Mouse (Mus musculus) MEL-GATA-1-ER (cell line): ENCODE data around the gene Gna13.

Experiments used
- DNase-seq: peaks from one replicate; pipeline ENCODE4 v3.0.0-alpha.2; 2012; ENCODE audit warnings: low read depth; ENCODE audit errors: extremely low read depth

Gna13 gene

DNA sequence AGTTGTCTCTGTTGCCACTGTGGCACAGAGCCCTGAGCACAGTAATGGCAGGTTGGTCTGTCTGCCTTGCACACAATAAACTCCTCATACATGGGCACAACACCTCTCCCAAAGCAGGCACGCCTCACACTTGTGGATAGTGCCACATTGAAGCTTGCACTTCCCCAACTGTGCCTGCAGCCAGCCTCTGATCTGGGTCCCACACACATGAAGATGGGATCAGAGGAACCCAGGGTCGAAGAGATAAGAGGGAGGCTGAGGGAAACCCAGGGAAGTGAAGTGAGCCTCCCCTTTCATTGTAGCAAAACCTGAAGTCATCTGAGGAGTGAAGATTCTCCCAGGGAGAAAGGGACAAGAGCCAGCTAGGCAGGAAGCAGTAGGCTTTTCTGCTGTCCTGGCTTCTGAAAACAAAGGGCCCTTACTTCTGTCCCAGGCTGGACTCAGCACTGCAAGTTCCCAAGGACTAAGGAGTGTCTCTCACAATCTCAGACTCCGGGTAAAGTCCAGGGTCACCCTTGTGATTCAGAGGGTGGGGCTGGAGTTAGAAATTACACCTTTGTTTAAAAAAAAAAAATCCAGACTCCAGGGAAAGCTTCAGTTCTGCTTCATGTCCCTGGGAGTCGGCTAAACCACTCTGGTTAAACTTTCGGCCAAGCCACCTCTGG lies 12.8 kb upstream of the Gna13 start:
- peak; percentile 62 for DNase-seq

DNA sequence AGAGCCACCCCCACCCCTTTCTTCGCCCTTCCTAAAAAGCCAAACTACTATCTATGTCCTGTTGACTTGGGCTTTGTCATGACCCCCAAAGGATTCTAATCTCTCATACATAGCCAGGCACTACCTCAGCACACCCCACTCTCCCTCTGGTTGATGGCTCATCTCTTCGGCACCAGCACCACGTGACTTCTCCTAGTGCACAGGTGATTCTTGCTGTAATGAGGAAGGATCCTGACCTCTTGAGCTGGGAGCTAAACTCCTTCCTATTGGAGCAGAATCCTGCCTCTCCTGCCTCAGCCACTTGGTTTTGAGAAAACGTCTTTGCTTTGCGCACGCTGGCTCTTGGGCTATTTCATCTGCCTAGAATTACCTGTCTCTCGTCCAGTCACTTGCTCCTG lies 12.3 kb upstream of the Gna13 start:
- no peak for DNase-seq

DNA sequence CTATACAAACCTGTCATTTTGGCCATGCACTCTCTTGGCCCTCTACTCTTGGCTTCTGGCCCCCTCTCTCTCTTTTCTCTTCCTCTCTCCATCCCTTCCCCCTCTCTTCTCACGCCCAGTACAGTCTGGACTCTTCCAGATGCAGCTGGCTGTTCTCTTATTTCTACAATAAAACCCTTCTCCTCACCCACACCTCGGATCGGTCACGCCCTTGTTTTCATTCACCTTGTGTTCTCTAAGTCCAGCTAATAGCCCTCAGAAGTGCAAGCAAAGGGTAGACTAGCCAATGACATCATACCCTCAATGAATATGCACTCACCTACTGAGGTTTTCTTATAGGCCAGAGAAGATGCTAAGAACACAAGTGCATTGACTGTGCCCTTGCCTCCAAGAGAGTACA lies 11.1 kb upstream of the Gna13 start:
- no peak for DNase-seq

DNA sequence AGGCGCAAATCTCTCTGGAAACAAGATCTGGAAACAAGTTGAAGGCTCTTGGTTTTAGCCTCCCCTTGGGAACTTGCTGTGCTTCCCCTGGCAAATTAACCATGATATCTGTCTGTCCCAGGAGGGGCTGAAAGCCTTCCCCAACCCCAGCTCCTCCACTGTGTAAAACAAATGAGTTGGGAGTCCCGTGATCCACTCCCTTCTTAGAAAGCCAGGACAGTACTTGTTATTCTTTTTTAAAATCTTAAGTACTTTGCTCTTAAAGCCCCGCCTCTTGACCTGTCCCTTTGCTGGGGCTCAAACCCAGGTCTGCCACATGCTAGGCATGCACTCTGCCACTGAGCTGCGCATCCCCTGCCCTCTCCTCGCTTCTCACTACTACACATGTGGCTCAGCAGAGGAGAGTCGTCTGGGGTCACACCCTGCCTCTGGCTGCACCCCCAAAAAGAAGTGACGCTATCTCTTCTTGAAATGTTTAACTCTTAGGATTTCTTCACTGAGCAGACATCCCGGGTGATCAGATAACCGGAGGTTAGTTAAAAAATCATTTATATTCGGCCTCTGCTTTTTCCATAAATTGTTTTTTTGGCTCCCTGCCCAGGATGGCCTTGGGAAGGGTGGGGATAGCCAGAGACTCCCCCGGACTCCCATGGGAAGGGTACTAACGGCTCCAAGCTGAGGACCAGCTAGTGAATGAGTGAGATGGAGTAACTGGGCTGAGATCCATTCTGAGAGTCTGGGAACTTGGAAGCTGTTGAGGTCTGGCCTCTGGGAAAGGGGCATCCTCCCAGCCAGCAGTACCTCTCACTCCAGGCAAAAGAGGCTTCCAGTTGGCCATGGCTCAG lies 9.0 kb upstream of the Gna13 start:
- DNase-seq, result no peak

DNA sequence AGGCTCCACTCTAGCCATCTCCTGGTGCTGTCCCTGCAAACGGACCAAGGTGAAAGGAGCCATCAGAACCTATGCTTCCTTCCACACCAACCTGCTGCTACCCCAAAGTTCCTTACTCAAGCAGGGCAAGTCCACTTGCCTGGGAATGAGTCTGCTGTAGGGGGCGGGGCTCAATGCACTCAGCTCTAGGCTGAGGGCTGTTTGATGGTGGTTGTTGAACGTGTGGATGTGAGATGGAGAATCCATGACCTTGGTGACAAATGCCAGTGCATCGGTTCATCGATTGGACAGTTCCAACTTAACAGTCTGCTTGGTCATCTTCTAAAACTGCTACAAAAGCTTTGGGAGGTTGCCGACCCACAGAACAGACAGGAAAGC lies 8.4 kb upstream of the Gna13 start:
- no peak for DNase-seq

DNA sequence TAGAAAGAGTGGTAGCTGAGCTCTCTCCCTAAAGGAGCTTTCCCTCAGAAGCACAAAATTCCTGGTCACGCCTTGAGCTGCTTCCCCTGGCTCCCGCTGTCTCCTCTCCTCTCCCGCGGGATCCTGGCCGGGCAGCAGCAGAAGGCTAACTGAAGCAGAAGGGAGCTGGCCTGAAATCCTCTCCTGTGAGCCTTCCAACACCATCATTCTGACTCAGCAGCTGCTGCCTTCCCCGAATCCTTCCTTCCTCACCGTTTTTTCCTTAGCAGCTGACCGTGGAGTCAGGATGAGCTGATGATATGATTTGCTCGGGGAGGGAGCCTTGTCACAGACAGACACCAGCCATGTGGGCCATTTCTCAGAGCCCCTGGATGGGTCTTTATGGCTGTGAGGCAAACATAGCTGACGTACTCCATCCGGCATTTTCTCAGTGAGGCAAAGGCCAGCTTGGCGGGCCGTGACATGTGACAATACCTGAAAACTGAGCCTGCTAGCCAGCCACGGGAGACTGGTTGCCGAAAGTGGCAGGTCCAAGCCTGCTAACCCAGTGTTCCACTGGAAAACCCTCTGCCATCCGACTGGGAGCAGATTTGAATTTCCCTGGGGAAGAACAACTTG lies 6.8 kb upstream of the Gna13 start:
- no peak for DNase-seq

DNA sequence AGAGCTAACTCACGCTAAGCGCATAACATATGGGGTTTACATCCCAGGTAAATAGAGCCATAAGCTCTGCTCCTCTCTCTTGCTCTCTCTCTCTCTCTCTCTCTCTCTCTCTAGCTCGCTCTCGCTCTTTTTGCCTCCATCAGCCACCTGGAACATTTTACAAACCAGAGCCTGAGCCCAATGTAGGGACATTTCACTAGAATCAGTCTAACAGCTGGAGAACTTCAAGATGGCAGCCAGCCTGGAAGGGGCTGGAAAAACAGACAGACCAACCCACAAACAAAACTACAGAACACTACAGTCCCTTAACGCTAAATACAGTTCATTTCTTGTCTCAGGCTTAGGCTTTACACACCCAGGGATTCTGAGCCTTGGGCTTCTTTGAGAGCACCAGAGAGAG lies 5.5 kb upstream of the Gna13 start:
- no peak for DNase-seq

DNA sequence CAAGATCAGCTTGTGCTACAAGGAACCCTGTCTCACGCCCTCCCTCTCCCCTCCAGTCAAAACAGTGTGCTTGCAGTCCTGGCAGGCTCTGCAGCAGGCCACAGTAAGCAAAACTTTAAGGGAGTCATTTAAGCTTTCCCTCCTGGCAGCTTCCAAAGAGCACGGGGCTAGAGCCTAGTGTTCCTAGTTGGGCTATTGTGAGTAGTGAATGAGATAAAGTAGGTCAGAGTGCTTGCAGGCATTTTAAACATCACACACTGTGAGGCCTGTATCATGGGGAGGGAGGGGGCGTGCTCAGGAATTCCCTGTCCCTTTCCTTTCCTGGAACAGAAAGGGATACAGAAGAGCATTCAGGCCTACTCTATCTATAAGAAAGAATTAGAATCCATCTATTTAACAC lies 4.1 kb upstream of the Gna13 start:
- DNase-seq, result no peak

DNA sequence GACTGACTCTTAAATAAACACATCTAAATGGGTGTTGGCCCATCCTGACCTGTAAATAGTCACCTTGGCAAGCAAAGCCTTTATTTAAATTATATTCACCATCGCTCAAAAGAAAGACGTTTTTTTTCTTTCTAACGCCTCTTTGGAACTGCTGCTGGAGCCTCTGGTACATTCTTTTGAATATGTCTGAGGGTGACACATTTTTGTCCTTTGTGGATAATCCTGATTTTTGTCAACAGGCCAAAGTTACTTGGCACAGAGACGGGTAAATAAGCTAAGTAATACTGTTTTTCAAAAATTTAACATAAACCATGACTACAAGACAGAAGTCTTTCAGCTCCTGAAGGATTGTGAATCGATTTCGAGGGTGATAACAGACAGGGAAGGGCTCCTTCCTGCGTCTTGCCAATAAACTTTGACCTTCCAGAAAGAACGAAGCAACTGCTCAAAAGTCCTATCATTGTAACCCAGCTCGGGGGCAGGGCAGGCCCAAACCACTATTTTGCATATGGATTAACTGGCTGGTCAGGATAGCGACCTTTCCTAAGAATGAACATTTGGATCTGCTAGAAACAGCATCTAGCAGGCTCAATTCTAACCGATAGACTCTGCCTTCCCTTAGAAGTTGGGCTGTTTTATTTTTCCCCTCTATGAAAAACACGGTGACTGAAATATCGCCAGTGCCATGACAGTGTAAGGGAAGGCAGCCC lies 3.4 kb upstream of the Gna13 start:
- DNase-seq, result peak; percentile 68

DNA sequence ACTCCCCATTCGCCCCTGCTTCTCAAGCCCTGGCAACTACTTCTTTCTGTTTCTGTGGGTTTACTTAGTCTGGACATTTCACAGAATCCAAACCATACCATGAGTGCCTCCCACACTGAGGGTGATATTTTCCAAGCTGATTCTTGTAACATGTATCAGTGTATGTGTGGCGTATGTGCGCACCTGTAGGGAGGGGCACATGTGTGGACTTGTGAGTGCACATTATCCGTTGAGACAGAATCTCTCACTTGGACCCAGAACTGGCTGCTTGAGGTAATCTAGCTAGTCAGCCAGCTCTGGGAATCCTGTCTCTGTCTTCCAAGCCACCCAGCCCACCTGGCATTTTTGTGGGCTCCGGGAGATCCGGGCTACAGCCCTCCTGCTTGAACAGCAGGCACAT lies 2.5 kb upstream of the Gna13 start:
- no peak for DNase-seq

DNA sequence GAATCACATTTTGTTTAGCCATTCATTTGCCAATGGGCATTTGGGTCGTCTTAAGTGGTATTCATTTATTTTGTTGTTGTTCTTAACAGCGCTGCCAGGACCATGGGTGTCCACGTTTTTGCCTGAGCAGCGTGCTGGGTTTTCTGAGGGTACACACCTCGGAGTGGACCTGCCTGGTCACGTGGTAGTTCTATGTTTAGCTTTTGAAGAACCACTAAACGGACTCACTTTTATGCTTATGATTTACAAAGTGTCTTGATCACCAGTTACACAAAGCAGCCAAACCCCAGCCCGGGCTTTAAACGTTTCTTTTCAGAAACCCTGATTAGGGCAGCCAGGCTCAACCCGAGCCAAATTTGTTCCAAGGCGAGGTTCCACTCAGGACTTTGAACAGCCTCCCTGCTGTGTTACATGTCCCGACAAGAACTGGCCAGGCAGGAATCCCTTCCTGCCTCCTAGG lies 2.0 kb upstream of the Gna13 start:
- DNase-seq, result no peak

DNA sequence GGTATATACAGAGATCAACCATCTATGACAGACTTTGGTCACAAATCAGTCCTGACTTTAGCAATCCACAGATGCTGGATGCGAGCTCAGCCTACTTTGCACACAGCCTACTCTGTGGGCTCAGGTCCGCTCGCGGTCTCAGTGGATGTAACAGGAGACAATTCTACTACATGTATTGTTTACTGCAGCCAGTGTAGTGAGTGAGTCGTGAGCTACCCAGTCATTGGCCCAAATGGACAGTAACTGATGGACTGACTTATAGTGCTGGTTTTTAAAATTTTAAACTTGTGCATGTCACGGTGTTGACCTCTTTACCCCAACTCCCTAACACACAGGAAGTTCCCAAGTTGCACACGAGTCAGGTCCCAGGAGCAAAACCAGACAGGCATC lies 1.4 kb upstream of the Gna13 start:
- no peak for DNase-seq

DNA sequence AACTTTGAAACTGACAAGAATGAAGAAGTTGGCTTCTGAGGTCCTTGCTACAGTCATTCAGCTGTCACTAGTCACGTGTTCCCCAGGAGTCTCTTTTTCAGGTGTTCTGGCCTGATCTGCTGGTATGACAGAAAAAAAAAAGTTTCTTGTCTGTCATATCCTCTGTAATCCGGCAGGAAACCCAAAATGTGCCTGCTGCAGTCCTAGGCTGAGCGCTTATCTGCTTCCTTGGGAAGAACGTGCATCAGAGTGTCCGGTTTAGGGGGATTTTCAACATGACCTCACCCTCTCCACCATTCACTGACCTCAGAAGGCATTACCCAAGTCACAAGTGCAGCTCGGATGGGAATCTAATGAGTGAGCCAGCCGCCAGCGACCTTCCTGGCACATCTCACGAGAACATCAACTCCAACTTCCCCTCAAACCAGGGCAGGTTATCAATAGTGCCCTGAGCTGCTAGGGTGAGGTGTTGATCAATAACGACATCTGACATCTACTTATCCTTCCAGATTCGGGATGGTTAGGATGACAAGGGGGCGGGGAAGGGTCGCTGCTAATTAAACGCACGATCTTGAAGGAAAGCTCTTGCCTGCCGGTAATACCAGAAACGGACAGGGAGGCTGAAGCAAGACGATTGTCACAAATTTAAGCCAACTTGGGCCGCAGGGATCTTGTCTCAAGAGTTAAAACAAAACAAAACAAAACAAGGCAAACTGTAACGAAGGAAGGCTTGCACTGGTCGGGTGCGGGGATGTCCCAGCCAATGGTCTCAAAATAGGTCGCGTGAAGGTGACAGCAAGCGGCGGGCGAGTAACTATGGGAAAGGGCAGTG lies 784 bp upstream of the Gna13 start:
- DNase-seq, result no peak

DNA sequence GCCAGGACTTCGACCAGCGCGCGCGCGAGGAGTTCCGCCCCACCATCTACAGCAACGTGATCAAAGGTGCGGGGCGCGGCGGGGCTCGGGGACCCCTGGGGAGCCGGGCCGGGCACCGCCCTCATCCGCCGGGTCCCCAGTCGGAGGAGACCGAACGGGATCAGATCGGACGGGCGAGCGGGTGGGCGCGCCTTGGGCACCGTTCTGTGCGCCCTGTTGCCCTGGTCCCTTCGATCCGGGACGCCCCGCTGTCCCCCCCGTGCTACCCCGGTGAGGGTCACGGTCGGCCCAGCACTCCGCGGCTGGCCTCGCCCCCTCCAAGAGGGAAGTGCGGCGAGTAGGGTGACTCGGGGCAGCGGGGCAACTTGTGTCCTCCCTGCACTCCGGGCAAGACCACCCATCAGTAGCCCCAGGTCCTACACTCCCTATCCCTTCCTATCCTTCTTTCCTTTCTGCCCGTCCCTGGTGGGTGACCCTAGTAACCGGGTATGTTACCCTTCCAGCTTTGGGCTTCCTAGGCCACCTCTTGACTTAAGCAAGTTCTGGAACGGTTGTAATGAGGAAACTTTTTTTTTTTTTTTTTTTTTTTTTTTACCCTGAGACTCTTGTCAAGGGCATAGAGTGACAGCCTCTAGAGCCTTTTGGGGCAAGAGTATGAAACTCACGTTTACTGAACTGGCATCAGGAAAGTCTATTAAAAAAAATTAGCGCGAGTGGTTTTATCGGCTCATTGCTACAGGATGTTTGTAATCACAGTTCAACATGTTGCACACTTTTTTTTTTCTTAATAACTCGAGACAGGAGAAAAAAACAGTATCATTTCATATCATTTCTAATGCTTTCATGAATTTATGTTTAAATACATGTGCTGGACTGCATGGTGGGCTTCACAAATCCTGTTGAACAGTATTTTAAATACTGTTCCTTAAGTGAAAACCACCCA lies 831 bp downstream of the Gna13 start:
- no peak for DNase-seq

DNA sequence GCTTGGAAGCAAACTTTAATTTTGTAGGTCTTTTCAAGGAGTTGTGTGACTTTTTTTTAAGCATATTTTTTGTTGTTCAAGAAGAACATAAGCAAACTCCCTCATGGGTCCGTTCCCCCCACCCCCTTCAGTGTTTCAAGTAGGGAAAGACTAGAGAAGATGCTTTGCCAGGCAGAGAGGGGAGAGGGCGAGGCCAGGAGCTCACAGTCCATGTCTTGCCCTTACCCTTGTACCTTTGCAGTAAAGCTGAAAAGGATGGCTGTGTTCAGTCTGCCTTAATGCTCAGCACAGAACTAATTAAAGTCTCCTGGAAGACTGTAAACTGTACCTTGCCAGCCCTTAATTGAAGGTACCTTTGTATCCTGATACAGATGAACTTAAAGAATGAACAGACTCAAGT lies 1.7 kb downstream of the Gna13 start:
- no peak for DNase-seq

DNA sequence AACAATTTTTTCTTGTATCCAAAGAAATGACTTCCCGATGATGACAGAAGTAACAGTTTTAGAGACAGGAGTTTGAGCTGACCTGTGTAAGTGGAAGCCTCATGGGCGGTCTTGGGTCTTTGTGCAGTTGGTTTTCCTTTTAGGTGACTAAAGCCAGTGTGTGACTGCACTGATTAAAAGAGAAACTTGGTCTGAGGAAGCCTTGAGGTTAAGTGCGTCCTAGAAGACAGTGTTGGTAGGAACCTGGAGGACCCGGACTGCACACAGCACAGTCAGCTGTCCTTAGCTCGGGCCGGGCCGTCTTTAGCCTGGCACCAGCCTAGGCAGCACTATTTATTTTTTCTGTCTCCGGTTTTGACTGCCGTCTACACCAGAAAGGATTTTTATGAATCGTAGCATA lies 2.2 kb downstream of the Gna13 start:
- no peak for DNase-seq

DNA sequence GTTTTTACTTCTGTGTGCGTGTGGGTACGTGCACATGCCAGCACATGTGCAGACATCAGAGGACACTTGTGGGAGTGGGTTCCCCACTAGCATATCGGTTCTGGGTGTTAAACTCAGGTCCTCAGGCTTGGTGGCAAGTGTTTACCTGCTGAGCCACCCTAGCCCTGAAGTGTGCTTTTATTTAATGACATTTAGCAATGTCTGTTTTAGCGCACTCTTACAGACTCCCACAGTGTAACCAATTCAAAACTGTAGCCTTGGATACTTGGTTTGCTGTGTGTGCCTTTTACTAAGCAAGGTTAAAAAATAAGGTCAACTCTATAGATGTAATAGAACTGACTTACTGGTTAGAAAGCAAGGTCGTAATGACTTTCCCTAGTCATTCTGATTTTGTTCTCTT lies 3.2 kb downstream of the Gna13 start:
- DNase-seq, result no peak

DNA sequence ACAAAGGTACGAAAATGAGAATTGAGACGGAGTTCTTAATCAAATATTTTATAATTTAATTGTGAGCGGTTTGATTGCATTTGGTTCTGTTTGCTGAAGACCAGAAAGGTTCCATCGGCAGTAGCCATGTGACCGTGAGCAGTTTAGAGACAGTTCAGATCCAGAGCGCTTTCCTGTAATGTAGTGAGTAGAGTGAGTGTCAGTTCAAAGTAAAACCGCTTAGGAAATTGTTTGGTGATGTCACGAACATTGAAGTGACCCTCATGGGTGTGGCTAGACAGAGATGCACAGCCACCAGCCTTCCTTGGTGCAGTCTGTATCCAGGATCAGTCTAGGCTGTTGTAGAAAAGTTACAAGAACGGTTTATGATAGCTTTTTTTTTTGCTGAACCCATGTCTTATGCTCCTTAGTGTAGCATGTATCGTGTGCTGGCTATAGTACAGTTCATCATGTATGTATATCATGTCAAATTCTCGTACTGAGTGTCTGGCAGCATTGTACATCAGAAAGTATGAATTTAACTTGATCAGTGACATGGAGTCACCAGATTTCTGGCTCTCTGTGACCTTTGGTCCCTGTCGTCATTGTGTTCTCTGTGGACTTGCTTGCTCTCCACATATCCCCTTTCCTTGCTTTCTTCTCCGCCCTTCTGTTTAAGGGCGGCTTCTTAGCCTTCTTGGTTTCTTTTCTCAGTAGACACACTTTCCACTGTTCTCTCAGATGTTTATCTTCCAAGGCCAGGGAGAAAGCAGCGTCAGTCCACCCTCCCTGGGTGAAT lies 4.4 kb downstream of the Gna13 start:
- DNase-seq, result no peak

DNA sequence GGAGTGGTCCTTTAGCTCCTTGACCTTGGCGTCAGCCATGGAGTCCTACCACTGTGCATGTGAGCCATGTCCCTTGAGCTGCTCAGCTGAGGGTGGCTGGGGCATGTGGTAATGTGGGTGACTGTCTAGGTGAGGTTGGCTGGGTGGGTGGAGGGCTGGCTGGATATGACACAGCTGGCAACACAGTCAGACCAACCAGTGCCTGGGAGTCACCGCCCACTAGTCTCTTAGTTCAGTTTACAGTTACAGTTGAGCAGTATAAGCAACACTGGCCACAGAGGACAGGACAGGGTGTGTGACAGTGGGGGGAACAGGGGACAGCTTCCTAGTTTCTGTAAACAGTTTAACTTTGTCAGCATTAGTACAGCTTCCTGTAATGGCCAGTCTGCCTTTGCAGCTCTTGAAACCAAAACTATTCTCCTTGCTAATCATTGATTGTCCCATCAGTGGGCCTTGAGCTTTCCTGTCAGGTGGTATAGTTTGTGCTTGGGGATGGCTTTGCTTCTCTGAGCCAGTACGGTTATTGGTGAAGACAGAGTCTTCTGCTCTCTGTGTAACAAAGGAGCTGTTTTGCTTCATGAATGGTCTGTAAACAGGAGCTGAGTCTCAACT lies 6.5 kb downstream of the Gna13 start:
- DNase-seq, result no peak
